Comparison of ENCODE assay signal across 22 mouse cellular contexts in genomic region chr2:28106002-28106401, GRCm38 (mm10). TPM values are rescaled to one million over a fixed set of nuclear protein-coding genes. Genes with fewer than 3 reads are reported as not detected.
A peak's percentile ranks its signal among the peaks of the same experiment; 100 is the strongest.
DNase-seq lines count a peak whose midpoint lies in the region; ATAC-seq and TF ChIP-seq lines count a peak whose summit lies in the region.
"Had no signal": no experiment of that assay in that cellular context is flagged by ENCODE, and none has a peak within 500 bp of the region (broad histone marks: within the 10 kb centered on the region; RNA-seq: fewer than 3 reads in every experiment).

No protein-coding gene starts in this region.

- no peak overlapping the region for H3K27ac ChIP-seq in heart, adult 2 months
- no peak overlapping the region for H3K27ac ChIP-seq in lung, embryonic 14.5 days (ENCODE audit: low read depth)
- H3K27ac ChIP-seq: forebrain, embryonic 12.5 days; kidney, embryonic 15.5 days; limb, embryonic 10.5 days; lung, embryonic 15.5 days; midbrain, embryonic 15.5 days had no signal

- H3K27me3 ChIP-seq in heart, adult 2 months (ENCODE audit: control insufficient read depth, insufficient read depth, low read length): no peaks in the 10 kb centered on the region
- no peaks in the 10 kb centered on the region for H3K27me3 ChIP-seq in lung, embryonic 14.5 days (ENCODE audit: insufficient read depth, low read length)
- H3K27me3 ChIP-seq: kidney, embryonic 15.5 days; lung, embryonic 15.5 days; midbrain, embryonic 15.5 days had no signal

- intact Hi-C loops in heart, adult 2 months (cut with DNase I): no loop called here

- H3K4me2 ChIP-seq in lung, embryonic 14.5 days: no peak overlapping the region
- H3K4me2 ChIP-seq: forebrain, embryonic 12.5 days; kidney, embryonic 15.5 days; lung, embryonic 15.5 days; midbrain, embryonic 15.5 days had no signal

- H3K4me1 ChIP-seq in heart, adult 2 months (ENCODE audit: control insufficient read depth, insufficient read depth, low read length): no peaks in the 10 kb centered on the region
- no peaks in the 10 kb centered on the region for H3K4me1 ChIP-seq in lung, embryonic 14.5 days (ENCODE audit: insufficient read depth)
- H3K4me1 ChIP-seq: forebrain, embryonic 12.5 days; kidney, embryonic 15.5 days; lung, embryonic 15.5 days had no signal

- DNase-seq in heart, adult 2 months: no peak
- DNase-seq in heart, adult 9 months (ENCODE audit: low spot score in 2 of 2): no peak
- no peak for DNase-seq in lung, embryonic 14.5 days
- no peak for DNase-seq in lung, postnatal 4 days
- DNase-seq in R1 (ENCODE audit: low read depth, low spot score): peak; percentile 27
- DNase-seq in adrenal gland, adult (ENCODE audit: inconsistent age in 2 of 2, low spot score in 1 of 2): no peak
- DNase-seq: B cell, adult 2 months; heart, adult 18-20 months; heart, postnatal 14 days; layer of hippocampus, adult 9-11 months; right cerebral cortex, postnatal 25 days; thymus, adult 18-20 months had no signal

- WGBS in heart, adult 2 months: 76% methylated on average over 2 of the region's 2 CpGs
- WGBS in lung, embryonic 14.5 days: 54% methylated on average over 2 of the region's 2 CpGs

- no peak for ATAC-seq in lung, embryonic 14.5 days (ENCODE audit: insufficient read depth)
- ATAC-seq in megakaryocyte-erythroid progenitor cell, adult 5-6 weeks (replicated peaks; ENCODE audit: low FRiP score, low TSS enrichment, poor library complexity, severe bottlenecking): peak; percentile 57; the same call in 1 of the 2 replicates
- ATAC-seq in megakaryocyte, adult 5-6 weeks (ENCODE audit: poor library complexity, severe bottlenecking): no peak
- ATAC-seq: hindbrain, embryonic 16.5 days; midbrain, embryonic 15.5 days had no signal

- TF ChIP-seq EP300 in heart, adult 2 months (IDR thresholded peaks at IDR 0.05; ENCODE audit: insufficient read depth, low read depth, low read length): no peak

- H3K4me3 ChIP-seq in heart, adult 2 months: no peak overlapping the region
- H3K4me3 ChIP-seq in lung, embryonic 14.5 days (ENCODE audit: low read depth, low read length): no peak overlapping the region
- H3K4me3 ChIP-seq: forebrain, embryonic 12.5 days; kidney, embryonic 15.5 days; limb, embryonic 10.5 days; lung, embryonic 15.5 days; midbrain, embryonic 15.5 days had no signal

- no peak for TF ChIP-seq POLR2A in heart, adult 2 months (IDR thresholded peaks at IDR 0.05; ENCODE audit: insufficient read depth, low read depth, low read length)

- H3K9ac ChIP-seq in heart, adult 2 months (ENCODE audit: low read depth, low read length): no peak overlapping the region
- no peak overlapping the region for H3K9ac ChIP-seq in lung, embryonic 14.5 days
- H3K9ac ChIP-seq: forebrain, embryonic 12.5 days; kidney, embryonic 15.5 days; lung, embryonic 15.5 days; midbrain, embryonic 15.5 days had no signal

- H3K9me3 ChIP-seq in lung, embryonic 14.5 days (ENCODE audit: low read depth, low read length): no peaks in the 10 kb centered on the region
- H3K9me3 ChIP-seq: forebrain, embryonic 12.5 days; kidney, embryonic 15.5 days; limb, embryonic 10.5 days; lung, embryonic 15.5 days; midbrain, embryonic 15.5 days had no signal

- no peaks in the 10 kb centered on the region for H3K79me2 ChIP-seq in heart, adult 2 months (replicated peaks; ENCODE audit: control insufficient read depth, insufficient read depth, low read length)

- no peaks in the 10 kb centered on the region for H3K36me3 ChIP-seq in heart, adult 2 months (ENCODE audit: control insufficient read depth, insufficient read depth, low read length)
- no peaks in the 10 kb centered on the region for H3K36me3 ChIP-seq in lung, embryonic 14.5 days (ENCODE audit: insufficient read depth)
- H3K36me3 ChIP-seq: forebrain, embryonic 12.5 days; kidney, embryonic 15.5 days; limb, embryonic 10.5 days; lung, embryonic 15.5 days; midbrain, embryonic 15.5 days had no signal

- TF ChIP-seq CTCF in heart, adult 2 months (IDR thresholded peaks at IDR 0.05): peak; percentile 14; the same call in 1 of the 2 replicates
- TF ChIP-seq CTCF in lung, embryonic 14.5 days (IDR thresholded peaks at IDR 0.05; ENCODE audit: low read depth): peak; percentile 54

RNA-seq across cellular contexts. Expression of gene Fcnb, which starts 21.3 kb away (rescaled TPM):
- not detected for total RNA-seq in heart, adult 2 months (2021)
- not detected in 2 replicates for polyA plus RNA-seq in heart, adult 2 months (2012; rRNA removed)
- polyA plus RNA-seq in lung, embryonic 14.5 days (2014; fragmentation: Nextera tagmentation; extraction: Ambion mirVana): 0.30 TPM in 1 of 2 replicates, not detected in the other
- total RNA-seq in megakaryocyte-erythroid progenitor cell, adult 5-6 weeks (2014; fragmentation: Nextera tagmentation): 27.3 TPM in 1 of 2 replicates, not detected in the other
- total RNA-seq in megakaryocyte-erythroid progenitor cell, adult 5-6 weeks (2017): 1.1 and 1.3 TPM in 2 replicates
- total RNA-seq in megakaryocyte, adult 5-6 weeks (2015): 121 and 124 TPM in 2 replicates
- total RNA-seq in megakaryocyte, adult 5-6 weeks (2017): 79.0 and 92.1 TPM in 2 replicates
- total RNA-seq: gastrocnemius, adult 18-20 months; heart, adult 18-20 months; heart, postnatal 14 days had no signal
- polyA plus RNA-seq: hindbrain, embryonic 16.5 days; midbrain, embryonic 15.5 days; neural tube, embryonic 11.5 days had no signal
